Mouse (Mus musculus) left cerebral cortex, adult 6 months (tissue): ENCODE measurements around the gene Rtl8b. TPM values are rescaled to one million over a fixed set of nuclear protein-coding genes. Genes with fewer than 3 reads are reported as not detected.

Experiments used
- long read RNA-seq, 2 experiments: library from polyadenylated mRNA; unstranded; transcript quantifications; one replicate each; pipeline ENCODE4 v2.0.0; 2019 to 2020
- polyA plus RNA-seq: library from polyadenylated mRNA; unstranded; fragments of <200 nt; fragmentation: Nextera tagmentation; gene quantifications from 2 replicates; pipeline ENCODE4 v1.2.3, GENCODE M21; 2021

Rtl8b gene
- 29.4 and 95.4 TPM in 2 replicates for polyA plus RNA-seq
- long read RNA-seq, experiment 1, transcript Rtl8b-201 (1 exons, 1,232 nt): major isoform, 43 of 43 reads
- long read RNA-seq, experiment 1, partial matches to known transcripts: 0 of 43 reads
- long read RNA-seq, experiment 1, other reads (novel, unspliced or antisense): 0 of 43 reads
- long read RNA-seq, experiment 2, transcript Rtl8b-201 (1 exons, 1,232 nt): major isoform, 15 of 15 reads
- long read RNA-seq, experiment 2, partial matches to known transcripts: 0 of 15 reads
- long read RNA-seq, experiment 2, other reads (novel, unspliced or antisense): 0 of 15 reads

GRCm38 (mm10) chrX:53670294-53670693, at the start of gene Rtl8b:
Rtl8b (minus strand) TSS chrX:53670408.

GRCm38 (mm10) chrX:53642980-53643961, 26.9 kb downstream of the Rtl8b start, which contains the start of gene Rtl8a:
Rtl8a (minus strand) TSS chrX:53643682.

Other genes starting within 250 kb of the Rtl8b start
- gene Etd, start 235.5 kb downstream of the Rtl8b start, polyA plus RNA-seq: not detected in 2 replicates
- 326 and 330 TPM in 2 replicates for gene Rtl8c, start 62.4 kb downstream of the Rtl8b start, polyA plus RNA-seq
- gene Gm14597, start 61.4 kb downstream of the Rtl8b start, polyA plus RNA-seq: 0.34 TPM in 1 of 2 replicates, not detected in the other
- 82.4 and 135 TPM in 2 replicates for gene Rtl8a, start 26.7 kb downstream of the Rtl8b start, polyA plus RNA-seq
- 0.44 and 0.65 TPM in 2 replicates for gene 4930502E18Rik, start 54.4 kb upstream of the Rtl8b start, polyA plus RNA-seq
- not detected in 2 replicates for gene 1700013H16Rik, start 87.4 kb upstream of the Rtl8b start, polyA plus RNA-seq
- not detected in 2 replicates for gene Zfp36l3, start 106.0 kb upstream of the Rtl8b start, polyA plus RNA-seq
- gene Xlr, start 127.3 kb upstream of the Rtl8b start, polyA plus RNA-seq: 2.7 and 2.9 TPM in 2 replicates